In genomic region chr8:79498611-79499010, GRCm38 (mm10) we compare ENCODE assay signal across 11 mouse cellular contexts.
DNase-seq lines count a peak whose midpoint lies in the region; ATAC-seq lines count a peak whose summit lies in the region.
"Had no signal": no experiment of that assay in that cellular context is flagged by ENCODE, and none has a peak within 500 bp of the region (broad histone marks: within the 10 kb centered on the region; RNA-seq: fewer than 3 reads in every experiment).

No protein-coding gene starts in this region.

- no peaks in the 10 kb centered on the region for H3K36me3 ChIP-seq in embryonic facial prominence, embryonic 12.5 days
- no peaks in the 10 kb centered on the region for H3K36me3 ChIP-seq in stomach, embryonic 16.5 days (ENCODE audit: control insufficient read depth, insufficient read depth, low read length)
- no peaks in the 10 kb centered on the region for H3K36me3 ChIP-seq in liver, embryonic 12.5 days
- H3K36me3 ChIP-seq: embryonic facial prominence, embryonic 13.5 days; hindbrain, embryonic 12.5 days; liver, embryonic 15.5 days had no signal

- no peak overlapping the region for H3K4me2 ChIP-seq in embryonic facial prominence, embryonic 12.5 days (replicated peaks)
- H3K4me2 ChIP-seq in stomach, embryonic 16.5 days (ENCODE audit: low read depth, low read length): no peak overlapping the region
- no peak overlapping the region for H3K4me2 ChIP-seq in liver, embryonic 12.5 days
- H3K4me2 ChIP-seq: embryonic facial prominence, embryonic 13.5 days; hindbrain, embryonic 12.5 days; liver, embryonic 15.5 days had no signal

- 0 out of 2 replicates have a peak, but pooled peaks cover 3% of the 10 kb centered on the region for H3K27me3 ChIP-seq in embryonic facial prominence, embryonic 12.5 days
- no peaks in the 10 kb centered on the region for H3K27me3 ChIP-seq in stomach, embryonic 16.5 days (ENCODE audit: control insufficient read depth, insufficient read depth, low read length)
- no peaks in the 10 kb centered on the region for H3K27me3 ChIP-seq in liver, embryonic 12.5 days (replicated peaks)
- H3K27me3 ChIP-seq: embryonic facial prominence, embryonic 13.5 days; hindbrain, embryonic 12.5 days; liver, embryonic 15.5 days had no signal

- 0 out of 2 replicates have a peak, but pooled peaks have one; percentile 35 for ATAC-seq in embryonic facial prominence, embryonic 12.5 days (ENCODE audit: insufficient number of reproducible peaks, insufficient read depth, low FRiP score, low TSS enrichment)
- peak; percentile 74; the same call in 1 of the 2 replicates for ATAC-seq in stomach, embryonic 16.5 days (ENCODE audit: insufficient read depth, low FRiP score)
- ATAC-seq in liver, embryonic 12.5 days: no peak

- H3K4me3 ChIP-seq in embryonic facial prominence, embryonic 12.5 days: no peak overlapping the region
- H3K4me3 ChIP-seq in stomach, embryonic 16.5 days (replicated peaks; ENCODE audit: low read length): no peak overlapping the region
- H3K4me3 ChIP-seq in liver, embryonic 12.5 days: no peak overlapping the region
- H3K4me3 ChIP-seq: embryonic facial prominence, embryonic 13.5 days; hindbrain, embryonic 12.5 days; liver, embryonic 15.5 days had no signal

- H3K4me1 ChIP-seq in embryonic facial prominence, embryonic 12.5 days: 0 out of 2 replicates have a peak, but pooled peaks cover 4% of the 10 kb centered on the region
- H3K4me1 ChIP-seq in stomach, embryonic 16.5 days (ENCODE audit: control insufficient read depth, insufficient read depth, low read length): peaks cover 13% of the 10 kb centered on the region
- H3K4me1 ChIP-seq in liver, embryonic 12.5 days: no peaks in the 10 kb centered on the region
- H3K4me1 ChIP-seq: hindbrain, embryonic 12.5 days; liver, embryonic 15.5 days had no signal

- H3K27ac ChIP-seq in embryonic facial prominence, embryonic 12.5 days: no peak overlapping the region
- no peak overlapping the region for H3K27ac ChIP-seq in stomach, embryonic 16.5 days (ENCODE audit: low read length)
- H3K27ac ChIP-seq in liver, embryonic 12.5 days: no peak overlapping the region
- H3K27ac ChIP-seq: embryonic facial prominence, embryonic 13.5 days; hindbrain, embryonic 12.5 days; liver, embryonic 15.5 days had no signal

- WGBS in embryonic facial prominence, embryonic 12.5 days: 72% methylated on average over 2 of the region's 2 CpGs
- WGBS in stomach, embryonic 16.5 days: 49% methylated on average over 2 of the region's 2 CpGs
- 57% methylated on average over 2 of the region's 2 CpGs for WGBS in liver, embryonic 12.5 days (ENCODE audit: insufficient replicate concordance)

- DNase-seq in spleen, postnatal 36 days (ENCODE audit: low spot score in 2 of 2): peak; percentile 9 to 22
- DNase-seq in spleen, postnatal 4 days (ENCODE audit: low spot score in 2 of 2): no peak
- DNase-seq in kidney, postnatal 36 days: peak; percentile 8 to 39
- no peak for DNase-seq in layer of hippocampus, adult 9-10 months (ENCODE audit: low spot score)
- DNase-seq in thymus, adult 18-20 months: no peak

- H3K9ac ChIP-seq in embryonic facial prominence, embryonic 12.5 days: no peak overlapping the region
- H3K9ac ChIP-seq in stomach, embryonic 16.5 days (ENCODE audit: low read length): no peak overlapping the region
- no peak overlapping the region for H3K9ac ChIP-seq in liver, embryonic 12.5 days
- H3K9ac ChIP-seq: embryonic facial prominence, embryonic 13.5 days; hindbrain, embryonic 12.5 days; liver, embryonic 15.5 days had no signal

- no peaks in the 10 kb centered on the region for H3K9me3 ChIP-seq in embryonic facial prominence, embryonic 12.5 days
- H3K9me3 ChIP-seq in stomach, embryonic 16.5 days (replicated peaks; ENCODE audit: control insufficient read depth, low read length): no peaks in the 10 kb centered on the region
- H3K9me3 ChIP-seq in liver, embryonic 12.5 days (replicated peaks): no peaks in the 10 kb centered on the region
- H3K9me3 ChIP-seq: embryonic facial prominence, embryonic 13.5 days; hindbrain, embryonic 12.5 days; liver, embryonic 15.5 days had no signal

Comparison
In these comparisons a context has a peak if more than half of its experiments do, and no peak if none do; other contexts are left out.
1. DNase-seq: peak in spleen, postnatal 36 days (2 of 2) and kidney, postnatal 36 days (2 of 2); none in spleen, postnatal 4 days (0 of 2), layer of hippocampus, adult 9-10 months (single experiment) and thymus, adult 18-20 months (0 of 2).